Mouse (Mus musculus) granulocyte monocyte progenitor cell, adult 5-6 weeks (primary cell): ENCODE measurements around the gene Tle2. TPM values are rescaled to one million over a fixed set of nuclear protein-coding genes. Genes with fewer than 3 reads are reported as not detected.

Experiments used
- ATAC-seq: replicated peaks from 2 replicates; pipeline ENCODE4 v1.8.0; 2016; ENCODE audit warnings: mild to moderate bottlenecking, moderate TSS enrichment, inconsistent platforms; ENCODE audit not compliant: poor library complexity, severe bottlenecking
- total RNA-seq, 2 experiments: library from RNA; stranded (forward) in 1 of 2; stranded (reverse) in 1 of 2; fragments of 200-712, 200-1000 nt in 1 of 2; fragments of >200 nt in 1 of 2; fragmentation: Nextera tagmentation in 1 of 2; gene quantifications; 2 replicates each; pipeline ENCODE4 v1.2.3; 2014 to 2017

Gene Tle2
- total RNA-seq, 2 experiments from 2014 or later = 2.4 to 4.4 TPM

DNA sequence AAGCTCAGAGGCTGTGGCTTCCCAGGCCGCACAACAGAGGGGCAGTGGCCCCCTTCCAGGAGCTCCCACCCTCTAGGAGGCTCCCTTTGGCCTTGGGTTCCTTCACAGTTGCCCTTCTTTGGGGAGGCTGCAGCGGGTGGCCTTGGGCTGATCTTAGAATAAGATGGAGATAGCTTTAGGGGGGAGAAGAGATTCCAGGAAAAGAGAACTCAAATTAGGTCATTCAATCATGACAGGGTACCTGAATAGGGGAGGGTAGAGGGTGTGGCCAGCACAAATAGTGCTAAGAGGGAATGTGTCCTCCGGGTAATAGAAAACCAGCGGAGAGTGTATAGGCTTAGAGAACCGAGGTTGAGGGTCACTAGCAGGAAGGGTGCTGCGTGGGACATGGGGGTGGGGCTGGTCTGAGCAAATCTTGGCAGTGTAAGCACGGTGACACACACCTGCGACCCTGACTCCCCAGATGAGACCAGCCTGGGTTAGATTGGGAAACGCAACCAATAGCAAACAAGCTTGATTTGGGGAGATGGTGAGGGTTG, 2.2 kb upstream of the Tle2 start:
- ATAC-seq = no peak

- ATAC-seq = no peak
Observed at GRCm38 (mm10) chr10:81572975-81573374, 1.4 kb upstream of the Tle2 start.

GRCm38 (mm10) chr10:81575208-81575631, 859 bp downstream of the Tle2 start:
- ATAC-seq = peak; percentile 13; the same call in 1 of the 2 replicates

GRCm38 (mm10) chr10:81575695-81576094, 1.3 kb downstream of the Tle2 start:
- ATAC-seq = no peak

DNA sequence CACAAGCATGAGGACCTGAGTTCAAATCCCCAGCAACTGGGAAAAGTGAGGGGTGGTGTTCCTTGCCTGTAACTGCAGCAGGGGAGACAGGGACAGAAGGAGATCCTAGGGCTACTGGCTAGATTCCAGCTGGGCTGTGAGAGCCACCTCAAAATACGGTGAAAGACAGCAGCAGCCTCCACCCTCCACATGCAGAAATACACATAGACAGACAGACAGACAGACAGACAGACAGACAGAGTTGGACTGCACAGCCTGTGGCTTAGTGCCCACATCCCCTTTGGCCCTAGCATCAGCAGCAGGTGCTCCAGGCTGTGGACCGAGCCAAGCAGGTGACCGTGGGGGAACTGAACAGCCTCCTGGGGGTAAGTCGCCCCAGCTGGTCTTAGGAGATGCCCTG, 5.6 kb downstream of the Tle2 start:
- peak; percentile 46 for ATAC-seq

- peak; percentile 76 for ATAC-seq
Observed at GRCm38 (mm10) chr10:81580441-81581070, 6.2 kb downstream of the Tle2 start.

- no peak for ATAC-seq
Observed at GRCm38 (mm10) chr10:81583347-81583746, 9.0 kb downstream of the Tle2 start.

GRCm38 (mm10) chr10:81588739-81589138, 14.4 kb downstream of the Tle2 start:
- no peak for ATAC-seq

GRCm38 (mm10) chr10:81591846-81592245, 17.5 kb downstream of the Tle2 start:
- no peak for ATAC-seq

DNA sequence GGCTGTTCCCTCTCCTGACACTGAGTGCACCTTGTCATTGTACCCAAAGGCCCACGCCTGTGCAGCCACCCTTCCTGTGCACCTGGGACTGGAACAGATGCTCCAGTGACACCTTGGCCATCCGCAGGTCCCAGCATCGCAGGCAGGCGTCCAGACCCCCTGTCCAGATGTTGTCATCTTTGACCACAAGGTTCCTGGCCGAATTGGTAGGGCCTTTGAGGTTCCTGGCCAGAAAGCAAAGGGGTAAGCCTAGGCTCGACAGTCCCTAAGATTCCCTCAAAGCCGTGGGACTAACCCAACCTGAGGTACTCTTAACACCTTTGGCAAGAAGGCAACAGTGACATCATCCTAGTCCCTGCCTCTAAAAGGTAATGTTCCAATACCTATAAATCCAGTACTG, 18.3 kb downstream of the Tle2 start:
- ATAC-seq = no peak

- ATAC-seq = no peak
Observed at GRCm38 (mm10) chr10:81593223-81593622, 18.9 kb downstream of the Tle2 start.

GRCm38 (mm10) chr10:81593935-81594334, 19.6 kb downstream of the Tle2 start:
- no peak for ATAC-seq

GRCm38 (mm10) chr10:81595599-81595998, 21.2 kb downstream of the Tle2 start:
- no peak for ATAC-seq

- no peak for ATAC-seq
Observed at GRCm38 (mm10) chr10:81596611-81597010, 22.2 kb downstream of the Tle2 start.

DNA sequence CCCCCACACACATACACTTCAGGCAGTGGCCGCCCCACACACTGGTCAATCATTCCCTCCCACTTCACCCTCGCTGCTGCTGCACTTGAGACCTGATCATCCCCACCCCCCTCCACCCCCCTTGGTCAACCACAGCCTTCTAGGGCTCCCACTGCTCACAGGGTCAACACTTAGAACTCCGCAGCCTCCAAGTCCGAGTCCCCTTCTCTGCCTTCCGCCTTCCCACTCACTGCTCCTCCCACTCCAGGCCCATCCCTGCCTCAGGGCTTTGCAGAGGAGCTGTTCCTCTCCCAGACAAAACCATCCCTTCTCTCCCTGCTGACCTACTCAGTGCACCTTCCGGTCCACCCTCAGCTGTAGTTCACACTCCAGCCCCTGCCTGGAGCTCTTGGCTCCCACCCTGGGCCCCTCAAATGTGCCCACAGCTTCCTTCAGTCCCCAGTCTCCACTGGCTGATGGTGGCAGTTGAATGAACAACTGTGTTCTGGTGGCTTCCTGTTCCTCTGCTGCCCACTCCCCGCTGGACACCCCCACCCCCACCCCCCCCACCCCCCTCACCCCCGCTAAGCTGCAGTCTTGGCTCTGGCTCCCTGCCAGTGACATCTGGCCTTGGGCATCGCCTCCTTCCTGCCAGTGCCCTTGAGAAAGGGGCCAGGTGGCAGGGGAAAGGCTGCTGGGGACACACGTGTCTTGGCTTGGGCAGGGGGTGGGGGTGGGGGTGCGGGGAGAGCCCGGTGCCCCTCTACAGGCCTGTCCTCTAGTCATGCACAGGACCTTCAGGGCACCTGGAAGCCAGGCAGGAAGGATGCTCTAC, 23.0 kb downstream of the Tle2 start:
- peak; percentile 41 for ATAC-seq

DNA sequence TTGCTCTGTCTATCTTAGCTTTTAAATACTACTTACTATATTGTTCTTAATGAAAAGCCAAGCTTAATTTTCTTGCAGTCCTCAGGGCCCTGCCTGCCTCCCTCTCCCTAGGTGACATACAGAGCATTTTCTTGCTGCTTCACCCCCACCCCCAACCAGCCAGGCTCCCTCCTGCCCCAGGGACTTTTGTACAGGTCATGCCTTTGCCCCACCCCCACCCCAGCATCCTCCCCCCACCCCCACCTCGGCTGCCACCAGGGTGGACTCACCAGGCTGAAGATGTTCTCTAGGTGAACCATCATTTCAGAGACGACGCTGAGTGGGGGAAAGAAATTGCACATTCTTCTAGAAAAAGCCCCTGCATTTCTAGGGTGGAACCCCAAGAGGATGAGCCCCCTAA, 24.0 kb downstream of the Tle2 start:
- no peak for ATAC-seq

- ATAC-seq = no peak
Observed at GRCm38 (mm10) chr10:81598871-81599270, 24.5 kb downstream of the Tle2 start.

DNA sequence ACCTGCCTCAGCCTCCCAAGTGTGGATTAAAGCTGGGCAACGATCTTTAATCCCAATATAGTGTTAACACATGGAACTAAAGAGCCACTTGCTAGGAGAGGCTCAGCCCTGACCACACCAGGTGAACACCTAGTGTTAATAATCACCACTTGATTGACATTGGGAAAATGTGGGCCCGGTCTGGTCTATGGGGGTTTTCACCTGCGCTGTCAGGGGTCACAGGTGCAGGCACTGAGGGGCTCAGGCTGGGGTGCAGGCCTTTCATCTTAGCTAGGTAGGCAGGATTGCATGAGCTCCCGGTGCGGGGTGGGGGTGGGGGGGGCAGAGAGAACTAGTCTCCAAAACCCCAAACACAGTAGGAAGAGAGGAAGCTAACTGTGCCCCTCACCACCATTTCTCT, 25.3 kb downstream of the Tle2 start:
- ATAC-seq = no peak

- no peak for ATAC-seq
Observed at GRCm38 (mm10) chr10:81600096-81600495, 25.7 kb downstream of the Tle2 start.

DNA sequence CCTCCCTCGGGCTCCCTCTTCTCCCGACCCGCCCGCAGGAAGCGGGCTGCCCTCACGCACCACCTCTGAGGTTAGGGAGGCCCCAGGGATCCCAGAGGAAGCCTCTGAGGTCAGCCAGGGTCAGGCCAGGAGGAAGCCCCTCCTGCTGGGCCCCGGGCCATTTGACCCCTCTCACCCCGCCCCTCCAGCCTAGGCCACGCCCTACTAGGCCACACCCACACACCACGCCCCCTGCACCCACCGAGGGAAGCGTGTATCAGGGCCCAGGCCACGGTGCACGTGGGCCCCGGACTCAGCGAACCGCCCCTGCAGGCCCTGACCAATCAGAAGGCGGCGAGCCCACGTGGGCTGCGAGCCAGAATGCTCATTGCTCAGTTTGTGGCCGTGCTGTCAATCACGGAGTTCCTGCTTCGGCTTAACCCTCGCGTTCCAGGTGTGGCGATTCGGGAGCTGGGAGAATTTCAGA, 26.4 kb downstream of the Tle2 start, which contains the start of gene Tle6:
Gene Tle6, minus strand, starts transcription at position 336 of the 466 bp plus-strand sequence.
- ATAC-seq = peak; percentile 72

GRCm38 (mm10) chr10:81601396-81601905, 27.1 kb downstream of the Tle2 start:
- ATAC-seq = no peak
